Mouse (Mus musculus): ENCODE measurements around the gene Raver2. TPM values are rescaled to one million over a fixed set of nuclear protein-coding genes. Genes with fewer than 3 reads are reported as not detected.
"Not testable (repeated sequence)": the region's sequence is repeated elsewhere in the genome, so short reads cannot be mapped to it uniquely, and the experiment has no call there.

The Raver2 gene
- polyA plus RNA-seq, 1 experiment from 2014 or later: 0.40 TPM

DNA sequence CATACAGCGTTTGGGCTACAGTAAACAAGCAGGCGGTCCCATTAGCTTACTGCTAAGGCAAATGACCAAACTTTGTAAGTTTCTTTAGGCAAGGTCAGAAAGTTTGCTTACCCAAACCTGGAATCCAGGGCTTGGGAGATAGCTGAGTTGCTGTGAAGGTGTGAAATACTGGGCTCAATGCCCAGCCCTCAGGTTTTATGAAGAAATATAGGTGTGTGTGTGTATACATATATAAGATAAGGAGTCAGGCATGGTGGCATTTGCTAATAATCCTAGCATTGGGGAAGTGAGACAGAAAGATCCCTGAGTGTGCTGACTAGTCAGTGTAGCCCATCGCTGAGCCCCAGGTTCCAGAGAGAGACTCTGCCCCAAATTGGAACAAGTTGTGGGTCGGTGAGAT is 16.1 kb downstream of the Raver2 start:
- no peaks in the 10 kb centered on the region for H3K9me3 ChIP-seq (replicated peaks; ENCODE audit: control insufficient read depth, low read length)
- ATAC-seq (ENCODE audit: low read depth): no peak
- no peak overlapping the region for H3K4me2 ChIP-seq (ENCODE audit: low read depth, low read length)
- H3K4me1 ChIP-seq (ENCODE audit: control insufficient read depth, low read depth, low read length): no peaks in the 10 kb centered on the region
- H3K4me3 ChIP-seq (ENCODE audit: low read depth, low read length): no peak overlapping the region
- H3K36me3 ChIP-seq (ENCODE audit: control insufficient read depth, insufficient read depth): no peaks in the 10 kb centered on the region
- H3K27me3 ChIP-seq (ENCODE audit: control insufficient read depth, insufficient read depth, low read depth, low read length): no peaks in the 10 kb centered on the region
- WGBS (ENCODE audit: insufficient replicate concordance): 63% methylated on average over 4 of the region's 4 CpGs
- no peak overlapping the region for H3K27ac ChIP-seq (ENCODE audit: low read length)
- no peak overlapping the region for H3K9ac ChIP-seq (ENCODE audit: low read depth, low read length)

DNA sequence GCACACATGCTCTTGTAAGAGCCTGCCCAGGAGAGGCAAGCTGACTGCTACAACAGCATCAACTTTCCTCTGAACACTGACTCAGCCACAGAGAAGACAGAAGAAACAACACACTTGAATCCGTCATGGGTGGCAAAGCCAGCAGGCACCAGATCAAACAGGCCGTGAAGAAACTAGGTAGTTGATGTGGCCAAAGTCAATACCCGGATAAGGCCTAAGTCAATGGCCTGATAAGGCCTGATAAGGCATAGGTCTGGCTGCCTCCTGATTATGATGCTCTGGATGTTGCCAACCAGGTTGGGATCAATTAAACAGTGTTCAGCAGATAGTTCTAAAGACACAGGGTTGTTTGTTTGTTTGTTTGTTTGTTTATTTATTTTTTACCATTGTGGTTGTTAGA is 17.3 kb downstream of the Raver2 start:
- Histone ChIP-seq H3K9ac (ENCODE audit: low read depth, low read length) (no peak overlapping the region), H3K27ac (ENCODE audit: low read length) (no peak overlapping the region), H3K4me3 (ENCODE audit: low read depth, low read length) (no peak overlapping the region), H3K36me3 (ENCODE audit: control insufficient read depth, insufficient read depth) (no peaks in the 10 kb centered on the region), H3K4me1 (ENCODE audit: control insufficient read depth, low read depth, low read length) (no peaks in the 10 kb centered on the region), H3K4me2 (ENCODE audit: low read depth, low read length) (no peak overlapping the region), H3K9me3 (replicated peaks; ENCODE audit: control insufficient read depth, low read length) (no peaks in the 10 kb centered on the region), H3K27me3 (ENCODE audit: control insufficient read depth, insufficient read depth, low read depth, low read length) (no peaks in the 10 kb centered on the region)
- ATAC-seq (ENCODE audit: low read depth): no peak
- WGBS (ENCODE audit: insufficient replicate concordance): 47% methylated on average over 3 of the region's 3 CpGs

DNA sequence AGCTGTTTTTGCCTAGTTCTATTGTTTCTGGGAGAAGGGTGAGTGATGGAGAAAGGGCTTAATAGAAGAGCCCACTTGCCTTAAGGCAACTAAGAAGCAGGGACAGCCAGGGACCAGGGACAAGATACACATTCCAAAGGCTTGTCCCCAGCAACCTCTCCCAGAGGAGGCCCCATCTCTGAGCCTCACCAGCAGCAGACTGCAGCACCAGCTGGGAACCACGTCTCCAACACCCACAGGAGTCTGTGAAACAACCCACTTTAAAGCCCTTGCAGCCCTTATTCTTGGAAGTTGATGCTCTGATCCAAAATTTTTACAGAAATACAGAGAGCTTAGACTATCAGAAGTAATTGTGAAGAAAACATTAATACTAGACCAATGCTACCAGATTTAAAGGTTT is 18.9 kb downstream of the Raver2 start:
- no peaks in the 10 kb centered on the region for H3K27me3 ChIP-seq (ENCODE audit: control insufficient read depth, insufficient read depth, low read depth, low read length)
- H3K9ac ChIP-seq (ENCODE audit: low read depth, low read length): no peak overlapping the region
- H3K9me3 ChIP-seq (replicated peaks; ENCODE audit: control insufficient read depth, low read length): no peaks in the 10 kb centered on the region
- 33% methylated on average over 1 of the region's 1 CpGs for WGBS (ENCODE audit: insufficient replicate concordance)
- no peak for ATAC-seq (ENCODE audit: low read depth)
- no peaks in the 10 kb centered on the region for H3K4me1 ChIP-seq (ENCODE audit: control insufficient read depth, low read depth, low read length)
- no peak overlapping the region for H3K4me3 ChIP-seq (ENCODE audit: low read depth, low read length)
- no peak overlapping the region for H3K4me2 ChIP-seq (ENCODE audit: low read depth, low read length)
- H3K36me3 ChIP-seq (ENCODE audit: control insufficient read depth, insufficient read depth): no peaks in the 10 kb centered on the region
- H3K27ac ChIP-seq (ENCODE audit: low read length): no peak overlapping the region

DNA sequence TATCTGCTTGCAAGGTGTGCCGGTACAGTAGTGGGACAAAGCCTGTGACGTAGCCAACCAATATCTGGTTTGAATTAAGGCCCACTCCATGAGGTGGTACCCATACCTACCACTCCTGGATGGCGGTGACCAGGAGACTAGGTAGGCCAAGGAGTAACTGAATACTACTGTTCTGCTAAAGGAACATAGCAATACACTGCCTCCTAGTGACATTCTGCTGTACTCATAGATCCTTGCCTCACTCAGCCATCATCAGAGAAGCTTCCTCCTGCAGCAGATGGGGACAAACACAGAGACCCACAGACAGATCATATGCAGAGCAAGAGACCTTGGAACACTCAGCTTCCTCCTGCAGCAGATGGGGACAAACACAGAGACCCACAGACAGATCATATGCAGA is 21.8 kb downstream of the Raver2 start:
- H3K4me2 ChIP-seq (ENCODE audit: low read depth, low read length); H3K4me1 ChIP-seq (ENCODE audit: control insufficient read depth, low read depth, low read length); H3K9me3 ChIP-seq (replicated peaks; ENCODE audit: control insufficient read depth, low read length); H3K9ac ChIP-seq (ENCODE audit: low read depth, low read length); H3K36me3 ChIP-seq (ENCODE audit: control insufficient read depth, insufficient read depth); ATAC-seq (ENCODE audit: low read depth); H3K27ac ChIP-seq (ENCODE audit: low read length); H3K27me3 ChIP-seq (ENCODE audit: control insufficient read depth, insufficient read depth, low read depth, low read length); H3K4me3 ChIP-seq (ENCODE audit: low read depth, low read length): not testable (repeated sequence)
- WGBS (ENCODE audit: insufficient replicate concordance): 73% methylated on average over 3 of the region's 3 CpGs

DNA sequence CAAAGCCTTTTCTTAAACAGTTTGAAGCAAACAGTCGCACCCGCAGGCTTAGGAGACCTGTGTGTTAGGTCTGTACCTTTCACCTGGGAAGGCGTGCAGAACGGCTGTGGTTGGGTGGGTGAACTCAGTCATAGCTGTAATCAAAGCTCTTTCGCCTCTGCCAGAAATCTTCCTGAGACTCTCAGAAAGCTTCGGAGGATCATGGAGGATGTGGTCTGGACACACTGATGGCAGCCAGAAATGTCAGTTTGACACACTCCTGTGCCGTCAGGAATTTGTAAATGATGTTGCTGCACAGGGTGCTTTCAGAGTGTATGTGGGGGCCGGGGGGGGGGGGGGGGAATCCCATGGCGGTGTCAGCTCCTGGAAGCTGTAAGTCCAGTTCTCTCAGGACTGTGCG is 24.5 kb downstream of the Raver2 start:
- H3K4me3 ChIP-seq (ENCODE audit: low read depth, low read length): no peak overlapping the region
- H3K36me3 ChIP-seq (ENCODE audit: control insufficient read depth, insufficient read depth): no peaks in the 10 kb centered on the region
- no peak for ATAC-seq (ENCODE audit: low read depth)
- H3K4me2 ChIP-seq (ENCODE audit: low read depth, low read length): no peak overlapping the region
- no peaks in the 10 kb centered on the region for H3K9me3 ChIP-seq (replicated peaks; ENCODE audit: control insufficient read depth, low read length)
- H3K4me1 ChIP-seq (ENCODE audit: control insufficient read depth, low read depth, low read length): no peaks in the 10 kb centered on the region
- no peak overlapping the region for H3K27ac ChIP-seq (ENCODE audit: low read length)
- no peak overlapping the region for H3K9ac ChIP-seq (ENCODE audit: low read depth, low read length)
- 68% methylated on average over 10 of the region's 10 CpGs for WGBS (ENCODE audit: insufficient replicate concordance)
- H3K27me3 ChIP-seq (ENCODE audit: control insufficient read depth, insufficient read depth, low read depth, low read length): no peaks in the 10 kb centered on the region

DNA sequence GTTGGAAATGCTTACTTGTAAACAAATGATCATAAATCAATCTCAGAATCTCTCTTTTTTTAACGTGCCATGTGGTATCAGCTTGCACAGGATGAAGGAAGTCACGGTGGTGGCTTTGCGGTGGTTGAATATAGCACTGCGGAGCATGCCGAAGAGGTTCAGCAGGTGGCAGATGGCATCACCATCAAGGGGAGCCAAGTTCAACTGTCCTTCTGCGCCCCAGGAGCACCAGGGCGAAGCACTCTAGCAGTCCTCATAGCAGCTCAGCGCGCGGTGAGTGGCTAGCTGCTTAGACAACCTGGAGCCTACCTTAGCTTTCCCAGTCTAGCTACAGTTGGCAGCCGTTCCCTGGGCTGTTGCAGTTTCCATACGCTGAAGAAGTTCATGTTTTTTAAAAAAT is 38.3 kb downstream of the Raver2 start:
- Histone ChIP-seq H3K4me3 (ENCODE audit: low read depth, low read length) (no peak overlapping the region), H3K27ac (ENCODE audit: low read length) (no peak overlapping the region), H3K27me3 (ENCODE audit: control insufficient read depth, insufficient read depth, low read depth, low read length) (no peaks in the 10 kb centered on the region), H3K36me3 (ENCODE audit: control insufficient read depth, insufficient read depth) (no peaks in the 10 kb centered on the region), H3K9me3 (replicated peaks; ENCODE audit: control insufficient read depth, low read length) (no peaks in the 10 kb centered on the region), H3K9ac (ENCODE audit: low read depth, low read length) (no peak overlapping the region), H3K4me2 (ENCODE audit: low read depth, low read length) (no peak overlapping the region), H3K4me1 (ENCODE audit: control insufficient read depth, low read depth, low read length) (no peaks in the 10 kb centered on the region)
- no peak for ATAC-seq (ENCODE audit: low read depth)
- WGBS (ENCODE audit: insufficient replicate concordance): 63% methylated on average over 12 of the region's 12 CpGs

DNA sequence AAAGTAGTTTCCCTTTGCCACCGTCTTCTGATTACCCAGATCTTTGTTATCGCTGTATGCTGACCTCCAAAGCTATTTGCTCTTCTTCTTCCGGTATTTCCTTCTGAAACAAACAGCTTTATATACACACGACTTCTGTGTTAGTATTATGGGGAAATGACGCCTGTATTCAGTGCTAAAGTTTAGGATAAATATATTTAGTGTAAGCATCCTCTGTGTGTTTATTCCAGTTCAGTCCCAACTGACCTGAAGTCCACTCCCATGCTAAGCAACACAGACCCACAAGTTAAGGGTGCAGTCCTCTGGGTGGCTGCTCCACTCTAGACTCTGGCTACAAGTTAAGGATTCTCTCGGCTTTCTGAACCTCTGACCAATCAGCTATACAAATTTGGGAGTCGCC is 52.2 kb downstream of the Raver2 start:
- no peak overlapping the region for H3K4me2 ChIP-seq (ENCODE audit: low read depth, low read length)
- 67% methylated on average over 7 of the region's 7 CpGs for WGBS (ENCODE audit: insufficient replicate concordance)
- no peak overlapping the region for H3K9ac ChIP-seq (ENCODE audit: low read depth, low read length)
- H3K9me3 ChIP-seq (replicated peaks; ENCODE audit: control insufficient read depth, low read length): no peaks in the 10 kb centered on the region
- H3K27ac ChIP-seq (ENCODE audit: low read length): no peak overlapping the region
- H3K4me1 ChIP-seq (ENCODE audit: control insufficient read depth, low read depth, low read length): no peaks in the 10 kb centered on the region
- H3K36me3 ChIP-seq (ENCODE audit: control insufficient read depth, insufficient read depth): no peaks in the 10 kb centered on the region
- no peaks in the 10 kb centered on the region for H3K27me3 ChIP-seq (ENCODE audit: control insufficient read depth, insufficient read depth, low read depth, low read length)
- H3K4me3 ChIP-seq (ENCODE audit: low read depth, low read length): no peak overlapping the region
- no peak for ATAC-seq (ENCODE audit: low read depth)

DNA sequence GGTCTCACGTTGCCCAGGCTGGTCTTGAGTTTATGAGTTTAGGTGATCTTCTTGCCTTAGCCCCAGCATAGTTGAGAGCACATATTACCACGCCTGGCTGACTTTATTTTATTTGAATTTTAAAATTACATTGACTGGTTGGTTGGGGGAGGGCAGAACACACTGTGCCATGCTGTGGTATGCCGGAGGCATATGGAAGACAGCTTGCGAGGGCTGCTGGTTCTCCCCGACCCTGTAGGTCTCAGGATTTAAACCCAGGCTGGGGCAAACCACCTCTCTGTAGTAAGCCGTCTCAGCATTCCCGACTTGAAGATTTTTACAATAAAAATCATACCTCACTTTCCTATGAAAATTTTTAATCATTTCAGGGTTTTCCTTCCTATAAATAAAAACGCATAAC is 66.2 kb downstream of the Raver2 start:
- no peak overlapping the region for H3K4me2 ChIP-seq (ENCODE audit: low read depth, low read length)
- no peak overlapping the region for H3K9ac ChIP-seq (ENCODE audit: low read depth, low read length)
- no peak overlapping the region for H3K4me3 ChIP-seq (ENCODE audit: low read depth, low read length)
- H3K9me3 ChIP-seq (replicated peaks; ENCODE audit: control insufficient read depth, low read length): no peaks in the 10 kb centered on the region
- ATAC-seq (ENCODE audit: low read depth): no peak
- no peaks in the 10 kb centered on the region for H3K4me1 ChIP-seq (ENCODE audit: control insufficient read depth, low read depth, low read length)
- no peaks in the 10 kb centered on the region for H3K36me3 ChIP-seq (ENCODE audit: control insufficient read depth, insufficient read depth)
- no peak overlapping the region for H3K27ac ChIP-seq (ENCODE audit: low read length)
- H3K27me3 ChIP-seq (ENCODE audit: control insufficient read depth, insufficient read depth, low read depth, low read length): no peaks in the 10 kb centered on the region
- WGBS (ENCODE audit: insufficient replicate concordance): 62% methylated on average over 8 of the region's 8 CpGs

DNA sequence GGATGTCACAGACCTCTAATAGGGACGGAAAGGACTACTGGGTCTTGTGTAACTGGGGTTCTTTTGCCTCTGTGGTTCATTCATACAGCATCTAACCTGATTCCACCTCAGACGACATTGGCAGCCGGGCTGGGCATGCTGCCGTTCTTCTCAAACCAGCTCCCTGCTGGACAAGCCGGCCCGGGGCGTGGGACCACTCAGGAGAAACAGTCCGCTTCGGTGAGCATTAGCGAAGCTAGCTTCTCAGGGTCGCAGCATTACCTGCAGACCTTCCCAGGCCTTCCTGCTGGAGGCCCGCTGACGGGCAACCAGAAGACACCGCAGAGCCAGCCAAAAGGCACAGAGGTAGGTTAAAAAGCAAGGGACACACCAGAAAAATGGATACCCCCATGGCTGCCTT is 67.1 kb downstream of the Raver2 start:
- 82% methylated on average over 14 of the region's 14 CpGs for WGBS (ENCODE audit: insufficient replicate concordance)
- Histone ChIP-seq H3K4me3 (ENCODE audit: low read depth, low read length) (no peak overlapping the region), H3K27ac (ENCODE audit: low read length) (no peak overlapping the region), H3K9me3 (replicated peaks; ENCODE audit: control insufficient read depth, low read length) (no peaks in the 10 kb centered on the region), H3K27me3 (ENCODE audit: control insufficient read depth, insufficient read depth, low read depth, low read length) (no peaks in the 10 kb centered on the region), H3K4me1 (ENCODE audit: control insufficient read depth, low read depth, low read length) (no peaks in the 10 kb centered on the region), H3K9ac (ENCODE audit: low read depth, low read length) (no peak overlapping the region), H3K36me3 (ENCODE audit: control insufficient read depth, insufficient read depth) (no peaks in the 10 kb centered on the region), H3K4me2 (ENCODE audit: low read depth, low read length) (no peak overlapping the region)
- no peak for ATAC-seq (ENCODE audit: low read depth)

DNA sequence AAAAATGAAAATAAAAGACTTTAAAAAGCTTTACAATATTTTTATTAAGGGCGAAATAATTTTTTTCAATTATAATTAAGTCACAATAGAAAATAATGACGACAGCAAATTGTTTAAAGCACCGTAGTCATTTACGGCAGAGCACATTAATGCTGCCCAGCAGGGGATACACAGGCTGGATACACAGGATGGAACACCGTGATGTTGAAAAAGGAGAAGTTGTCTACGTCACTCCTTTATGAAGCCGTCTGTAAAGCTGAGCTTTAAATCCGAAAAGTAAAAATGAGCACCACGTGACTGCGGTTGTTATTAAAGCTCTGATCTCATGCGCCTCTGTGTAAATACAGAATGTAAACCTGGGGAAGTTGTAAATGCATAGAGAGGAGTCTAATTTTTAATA is 69.2 kb downstream of the Raver2 start:
- no peak for ATAC-seq (ENCODE audit: low read depth)
- Histone ChIP-seq H3K4me1 (ENCODE audit: control insufficient read depth, low read depth, low read length) (no peaks in the 10 kb centered on the region), H3K36me3 (ENCODE audit: control insufficient read depth, insufficient read depth) (no peaks in the 10 kb centered on the region), H3K4me2 (ENCODE audit: low read depth, low read length) (no peak overlapping the region), H3K27ac (ENCODE audit: low read length) (no peak overlapping the region), H3K9me3 (replicated peaks; ENCODE audit: control insufficient read depth, low read length) (no peaks in the 10 kb centered on the region), H3K4me3 (ENCODE audit: low read depth, low read length) (no peak overlapping the region), H3K27me3 (ENCODE audit: control insufficient read depth, insufficient read depth, low read depth, low read length) (no peaks in the 10 kb centered on the region), H3K9ac (ENCODE audit: low read depth, low read length) (no peak overlapping the region)
- WGBS (ENCODE audit: insufficient replicate concordance): 61% methylated on average over 11 of the region's 11 CpGs
